Mouse (Mus musculus) hindbrain, embryonic 16.5 days (tissue): ENCODE measurements at regions not wholly inside any gene's neighbourhood (a gene's known extent, or its start where the extent isn't known, plus 50 kb on each side); places are given as distances from the start of the nearest gene placed in this dataset.

Experiments used
- ATAC-seq: fragments of 200-750 bp; cut with Nextera tagmentation; 2 replicates; pipeline ENCODE4 v1.8.0; 2017; ENCODE audit warnings: moderate TSS enrichment, moderate library complexity
- H3K27ac ChIP-seq: fragments of 300-500 bp; sonication (generic); 2 replicates; pipeline ENCODE4 v1.5.1; 2014; ENCODE audit warnings: low read depth, mild to moderate bottlenecking, control low read depth, low read length, moderate library complexity
- H3K27me3 ChIP-seq: fragments of 300-500 bp; sonication (generic); replicated peaks from 2 replicates; pipeline ENCODE4 v1.6.1; 2014; ENCODE audit warnings: low read length; ENCODE audit not compliant: control insufficient read depth, insufficient read depth
- H3K36me3 ChIP-seq: fragments of 300-500 bp; sonication (generic); 2 replicates; pipeline ENCODE4 v1.6.1; 2014; ENCODE audit warnings: mild to moderate bottlenecking, low read length, moderate library complexity, mixed read lengths; ENCODE audit not compliant: control insufficient read depth, insufficient read depth
- H3K4me1 ChIP-seq: fragments of 300-500 bp; sonication (generic); 2 replicates; pipeline ENCODE4 v1.6.1; 2014; ENCODE audit warnings: low read depth, low read length; ENCODE audit not compliant: control insufficient read depth, insufficient read depth
- H3K4me2 ChIP-seq: fragments of 300-500 bp; sonication (generic); 2 replicates; pipeline ENCODE4 v1.6.1; 2014; ENCODE audit warnings: mild to moderate bottlenecking, low read length, control low read depth, moderate library complexity
- H3K4me3 ChIP-seq: fragments of 300-500 bp; sonication (generic); 2 replicates; pipeline ENCODE4 v1.5.1; 2014; ENCODE audit warnings: mild to moderate bottlenecking, low read length, control low read depth, moderate library complexity
- H3K9ac ChIP-seq: fragments of 300-500 bp; sonication (generic); 2 replicates; pipeline ENCODE4 v1.6.1; 2014; ENCODE audit warnings: low read depth, mild to moderate bottlenecking, control low read depth, low read length, moderate library complexity
- H3K9me3 ChIP-seq: fragments of 300-500 bp; sonication (generic); 2 replicates; pipeline ENCODE4 v1.6.1; 2014; ENCODE audit warnings: mild to moderate bottlenecking, low read length, moderate library complexity; ENCODE audit not compliant: control insufficient read depth
- WGBS: fragments of 180-500 bp; shearing (Covaris S2); extraction: QIAGEN DNeasy Blood & Tissue Kit; methylation state at CpG from one replicate; pipeline ENCODE4 v1.1.7; 2014; 5-methylcytosine and 5-hydroxymethylcytosine counted together

DNA sequence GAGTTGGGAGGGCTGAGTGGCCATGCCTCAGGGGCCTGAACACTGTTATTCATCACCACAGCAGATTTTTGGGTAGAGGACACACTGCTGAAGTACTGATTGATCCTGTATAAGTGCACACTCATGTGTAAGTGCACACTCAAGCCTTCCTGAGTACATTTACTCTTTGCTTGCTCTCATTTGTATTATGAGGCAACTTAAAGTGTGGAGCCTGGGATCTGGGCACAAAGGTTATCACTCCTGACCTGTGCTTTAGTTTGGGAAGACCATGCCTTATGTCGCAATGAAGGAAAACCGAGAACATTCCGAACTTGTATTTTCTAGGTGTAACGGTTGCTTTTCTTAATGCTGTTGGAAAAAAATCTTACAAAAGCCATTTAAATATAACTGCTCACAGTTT is 182.2 kb upstream of the Fam3c start:
- no peak for ATAC-seq
- H3K27me3 ChIP-seq = no peaks in the 10 kb centered on the region
- WGBS = 97% methylated on average over 4 of the region's 4 CpGs

GRCm38 (mm10) chr6:22524384-22524783 is 168.3 kb upstream of the Fam3c start:
- no peak for ATAC-seq
- no peaks in the 10 kb centered on the region for H3K4me1 ChIP-seq
- H3K9me3 ChIP-seq = no peaks in the 10 kb centered on the region
- H3K27ac ChIP-seq = no peak overlapping the region
- H3K4me3 ChIP-seq = no peak overlapping the region
- WGBS = 69% methylated on average over 3 of the region's 3 CpGs
- no peaks in the 10 kb centered on the region for H3K36me3 ChIP-seq
- H3K4me2 ChIP-seq = no peak overlapping the region
- H3K27me3 ChIP-seq = no peaks in the 10 kb centered on the region
- no peak overlapping the region for H3K9ac ChIP-seq

More for the DNA sequence above, 182.2 kb upstream of the Fam3c start:
- Histone ChIP-seq H3K9me3 (no peaks in the 10 kb centered on the region), H3K9ac (no peak overlapping the region), H3K4me2 (no peak overlapping the region), H3K27ac (no peak overlapping the region), H3K4me3 (no peak overlapping the region), H3K36me3 (no peaks in the 10 kb centered on the region), H3K4me1 (no peaks in the 10 kb centered on the region)

DNA sequence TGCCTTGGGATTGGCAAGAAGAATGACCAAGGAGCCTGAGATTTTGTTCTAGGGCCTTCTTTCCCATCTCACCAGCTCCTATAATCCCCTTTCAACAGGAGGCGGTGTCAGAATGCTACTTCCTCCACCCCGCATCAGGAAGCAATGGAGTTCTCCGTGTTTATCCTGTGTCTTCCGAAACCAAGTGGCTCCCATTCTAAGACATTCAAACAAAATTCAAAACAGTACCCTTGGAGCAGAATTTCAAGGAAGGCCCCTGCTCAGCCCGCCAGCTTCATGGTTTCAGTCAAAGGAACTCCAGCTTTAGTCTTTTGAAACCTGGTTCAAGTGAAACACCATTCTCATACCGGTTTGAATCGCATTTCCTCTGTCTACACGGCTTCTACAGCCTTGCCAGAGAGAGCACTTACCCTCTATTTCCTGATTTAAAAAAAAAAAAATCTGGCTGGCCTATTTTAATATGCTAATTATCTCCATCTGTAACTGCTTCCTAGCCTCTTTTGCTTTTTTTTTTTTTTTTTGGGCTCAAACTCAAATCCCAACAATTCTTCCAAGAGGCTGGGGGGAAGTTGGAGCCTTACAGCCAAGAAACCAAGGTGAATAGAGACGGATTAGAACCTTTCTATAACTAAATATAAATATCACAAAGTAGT is 167.7 kb upstream of the Fam3c start:
- H3K4me1 ChIP-seq = no peaks in the 10 kb centered on the region
- no peak overlapping the region for H3K27ac ChIP-seq
- no peaks in the 10 kb centered on the region for H3K9me3 ChIP-seq
- no peak overlapping the region for H3K9ac ChIP-seq
- 79% methylated on average over 9 of the region's 9 CpGs for WGBS
- ATAC-seq = no peak
- H3K4me2 ChIP-seq = no peak overlapping the region
- H3K27me3 ChIP-seq = no peaks in the 10 kb centered on the region
- no peaks in the 10 kb centered on the region for H3K36me3 ChIP-seq
- H3K4me3 ChIP-seq = no peak overlapping the region

- no peaks in the 10 kb centered on the region for H3K4me1 ChIP-seq
- ATAC-seq = no peak
- no peak overlapping the region for H3K9ac ChIP-seq
- H3K27ac ChIP-seq = no peak overlapping the region
- H3K27me3 ChIP-seq = no peaks in the 10 kb centered on the region
- WGBS = 83% methylated on average over 1 of the region's 1 CpGs
- H3K9me3 ChIP-seq = no peaks in the 10 kb centered on the region; the same call in 1 of the 2 replicates
- H3K4me2 ChIP-seq = no peak overlapping the region
- H3K4me3 ChIP-seq = no peak overlapping the region
- H3K36me3 ChIP-seq = no peaks in the 10 kb centered on the region
Observed at GRCm38 (mm10) chr6:22506871-22507270, 150.8 kb upstream of the Fam3c start.

GRCm38 (mm10) chr6:22497306-22497705 is 141.3 kb upstream of the Fam3c start:
- WGBS = 83% methylated on average over 9 of the region's 9 CpGs
- no peaks in the 10 kb centered on the region for H3K27me3 ChIP-seq
- ATAC-seq = no peak
- no peak overlapping the region for H3K27ac ChIP-seq
- no peaks in the 10 kb centered on the region for H3K9me3 ChIP-seq
- no peaks in the 10 kb centered on the region for H3K4me1 ChIP-seq
- no peak overlapping the region for H3K4me2 ChIP-seq
- H3K9ac ChIP-seq = no peak overlapping the region
- no peak overlapping the region for H3K4me3 ChIP-seq
- H3K36me3 ChIP-seq = no peaks in the 10 kb centered on the region

GRCm38 (mm10) chr6:22496471-22496870 is 140.4 kb upstream of the Fam3c start:
- Histone ChIP-seq H3K9me3 (no peaks in the 10 kb centered on the region), H3K27ac (no peak overlapping the region), H3K36me3 (no peaks in the 10 kb centered on the region), H3K4me2 (no peak overlapping the region), H3K27me3 (no peaks in the 10 kb centered on the region), H3K4me3 (no peak overlapping the region), H3K9ac (no peak overlapping the region), H3K4me1 (no peaks in the 10 kb centered on the region)
- 83% methylated on average over 1 of the region's 1 CpGs for whole genome bisulfite sequencing
- no peak for ATAC-seq

- peak; percentile 82 for ATAC-seq
- no peak overlapping the region for H3K4me2 ChIP-seq
- no peaks in the 10 kb centered on the region for H3K27me3 ChIP-seq
- WGBS = 41% methylated on average over 11 of the region's 11 CpGs
- H3K36me3 ChIP-seq = no peaks in the 10 kb centered on the region
- H3K27ac ChIP-seq = no peak overlapping the region
- no peaks in the 10 kb centered on the region for H3K9me3 ChIP-seq
- no peak overlapping the region for H3K9ac ChIP-seq
- H3K4me3 ChIP-seq = no peak overlapping the region
- H3K4me1 ChIP-seq = no peaks in the 10 kb centered on the region
Observed at GRCm38 (mm10) chr6:22493632-22494260, 137.7 kb upstream of the Fam3c start.

- Histone ChIP-seq H3K9me3 (no peaks in the 10 kb centered on the region), H3K4me1 (no peaks in the 10 kb centered on the region), H3K4me3 (no peak overlapping the region), H3K36me3 (no peaks in the 10 kb centered on the region), H3K4me2 (no peak overlapping the region), H3K27ac (no peak overlapping the region), H3K27me3 (no peaks in the 10 kb centered on the region), H3K9ac (no peak overlapping the region)
- no peak for ATAC-seq
- WGBS = 87% methylated on average over 17 of the region's 17 CpGs
Observed at GRCm38 (mm10) chr6:22492896-22493295, 136.9 kb upstream of the Fam3c start.

DNA sequence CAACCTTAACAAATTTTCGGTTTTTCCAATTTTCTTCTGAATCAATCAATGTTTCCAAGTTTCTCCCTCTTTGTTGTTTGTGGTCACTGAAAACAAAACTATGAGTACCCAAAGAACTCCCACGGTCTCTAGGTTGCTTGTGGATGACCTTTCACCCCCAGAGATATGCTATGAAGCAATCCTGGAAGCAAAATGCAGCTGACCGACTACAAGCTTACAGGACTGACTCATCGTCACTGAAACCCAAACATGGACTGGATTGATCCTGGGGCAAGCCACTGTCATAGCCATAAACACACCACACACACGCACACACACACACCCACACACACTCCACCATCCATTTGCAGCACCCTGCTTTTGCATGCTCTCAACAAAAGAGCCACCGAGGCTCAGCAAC is 134.7 kb upstream of the Fam3c start:
- 90% methylated on average over 6 of the region's 6 CpGs for WGBS
- Histone ChIP-seq H3K4me3 (no peak overlapping the region), H3K36me3 (no peaks in the 10 kb centered on the region), H3K4me2 (no peak overlapping the region), H3K9me3 (no peaks in the 10 kb centered on the region), H3K27me3 (no peaks in the 10 kb centered on the region), H3K9ac (no peak overlapping the region), H3K27ac (no peak overlapping the region), H3K4me1 (no peaks in the 10 kb centered on the region)
- no peak for ATAC-seq
